Mouse (Mus musculus) cortical plate, adult 2 months (tissue): ENCODE results near the gene Cacnb2.

Source experiments
- CTCF ChIP-seq: fragments of 200-500 bp; IDR thresholded peaks from 2 replicates; pipeline ENCODE4 v1.5.1; 2011; ENCODE audit warnings: mild to moderate bottlenecking, control low read depth, low read length; ENCODE audit not compliant: insufficient read depth; ENCODE audit errors: extremely low read depth
- POLR2A ChIP-seq: fragments of 200-500 bp; IDR thresholded peaks from 2 replicates; pipeline ENCODE4 v1.6.1; 2011; ENCODE audit warnings: mild to moderate bottlenecking, low read length, control low read depth; ENCODE audit not compliant: insufficient read depth; ENCODE audit errors: extremely low read depth

DNA sequence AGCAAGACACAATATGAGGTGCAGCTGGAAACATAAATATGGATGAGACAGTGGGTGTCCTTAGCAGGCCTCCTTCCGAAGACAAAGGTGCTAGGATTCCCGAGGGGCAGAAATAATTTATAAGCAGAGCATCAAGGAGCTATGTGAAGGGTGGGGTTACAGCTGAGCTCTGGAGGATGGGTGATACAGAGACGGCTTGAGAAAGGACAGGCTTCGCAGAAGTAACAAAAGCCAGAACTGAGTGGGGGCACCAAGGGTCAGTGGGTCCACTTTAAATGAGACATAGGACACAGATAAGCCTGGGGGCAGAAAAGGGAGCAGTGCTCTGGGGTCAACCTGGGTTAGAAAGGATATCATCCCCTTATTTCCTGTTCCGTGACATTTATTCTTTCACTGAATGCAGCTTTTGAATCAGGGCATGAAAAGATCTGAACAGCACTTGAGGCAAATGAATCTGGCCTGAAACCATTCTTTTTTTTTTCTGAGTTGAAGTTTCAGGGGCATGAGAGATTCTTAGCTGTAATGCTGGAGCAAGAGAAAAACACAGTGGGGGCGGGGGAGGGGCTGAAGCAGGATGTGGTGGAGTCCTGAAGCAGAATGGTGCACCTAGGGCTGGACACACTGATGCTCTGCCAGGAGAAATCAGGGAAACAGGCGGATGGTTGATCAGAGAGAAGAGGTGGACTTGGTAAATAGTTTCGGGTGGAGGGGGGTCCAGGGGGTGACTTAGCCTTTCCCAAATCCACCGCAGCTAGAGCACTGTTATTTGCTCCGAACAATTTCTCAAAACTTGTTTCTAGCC lies 304.4 kb downstream of the Cacnb2 start:
- TF ChIP-seq CTCF (no peak), POLR2A (no peak)
